Mouse (Mus musculus) bone marrow, adult 2 months (tissue): ENCODE results near the gene Fam122b.

Experiments used
- CTCF ChIP-seq: fragments of 200-500 bp; IDR thresholded peaks from 2 replicates; pipeline ENCODE4 v1.5.1; 2011; ENCODE audit warnings: low read length, control low read depth; ENCODE audit not compliant: control insufficient read depth, insufficient read depth
- POLR2A ChIP-seq: fragments of 200-500 bp; IDR thresholded peaks from 2 replicates; pipeline ENCODE4 v1.6.1; 2011; ENCODE audit warnings: low read depth, mild to moderate bottlenecking, control low read depth, low read length, borderline replicate concordance; ENCODE audit not compliant: control insufficient read depth

DNA sequence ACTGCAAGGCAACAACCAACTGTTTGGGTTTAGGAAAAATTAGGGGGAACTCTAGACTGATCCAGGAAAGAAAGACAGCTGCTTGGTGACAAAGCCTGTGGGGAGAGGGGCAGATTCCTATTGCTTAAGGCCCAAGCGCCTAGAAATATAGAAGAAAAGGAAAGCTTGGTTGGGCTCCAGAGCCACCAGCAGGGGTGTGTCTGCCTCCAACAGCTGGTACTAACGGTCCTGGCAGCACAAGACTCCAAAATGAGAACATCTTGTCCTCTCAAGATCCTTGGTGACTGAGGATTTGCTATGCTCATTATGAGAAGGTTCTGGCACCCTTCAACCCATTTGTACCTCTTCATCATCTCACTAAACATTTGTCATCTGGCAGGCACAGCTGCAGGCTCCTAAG, 55.8 kb downstream of the Fam122b start:
- TF ChIP-seq CTCF, result no peak
- no peak for TF ChIP-seq POLR2A
